Mouse (Mus musculus) liver, embryonic 14.5 days (tissue): ENCODE measurements around the gene Ugt1a2. TPM values are rescaled to one million over a fixed set of nuclear protein-coding genes. Genes with fewer than 3 reads are reported as not detected.
"Not testable (repeated sequence)": the region's sequence is repeated elsewhere in the genome, so short reads cannot be mapped to it uniquely, and the experiment has no call there.

ENCODE experiments used
- ATAC-seq: fragments of 200-750 bp; cut with Nextera tagmentation; 2 replicates; pipeline ENCODE4 v1.8.0; 2017; ENCODE audit warnings: moderate number of reproducible peaks, mild to moderate bottlenecking, moderate library complexity; ENCODE audit not compliant: insufficient read depth
- DNase-seq, 3 experiments: peaks; one replicate each; pipeline ENCODE4 v3.0.0-alpha.2; 2012 to 2013; ENCODE audit warnings: low read depth in 3 of 3, low spot score in 3 of 3
- H3K27ac ChIP-seq: fragments of 300-500 bp; sonication (generic); 2 replicates; pipeline ENCODE4 v1.5.1; 2014; ENCODE audit warnings: moderate library complexity, mild to moderate bottlenecking, control low read depth, inconsistent platforms
- H3K27me3 ChIP-seq: fragments of 300-500 bp; sonication (generic); 2 replicates; pipeline ENCODE4 v1.6.1; 2014; ENCODE audit warnings: mild to moderate bottlenecking, low read length, moderate library complexity; ENCODE audit not compliant: control insufficient read depth, insufficient read depth
- H3K36me3 ChIP-seq: fragments of 300-500 bp; sonication (generic); replicated peaks from 2 replicates; pipeline ENCODE4 v1.6.1; 2014; ENCODE audit warnings: low read depth; ENCODE audit not compliant: control insufficient read depth, insufficient read depth
- H3K4me1 ChIP-seq, 2 experiments: fragments of 200-500 bp in 1 of 2; fragments of 300-500 bp in 1 of 2; sonication (generic) in 1 of 2; replicated peaks; 2 replicates each; pipeline ENCODE4 v1.6.1; 2012 to 2014; ENCODE audit warnings: antibody characterized with exemption in 1 of 2, inconsistent platforms in 1 of 2, low read length in 1 of 2; ENCODE audit not compliant: control insufficient read depth in 2 of 2, insufficient read depth in 2 of 2
- H3K4me2 ChIP-seq: fragments of 300-500 bp; sonication (generic); 2 replicates; pipeline ENCODE4 v1.6.1; 2014; ENCODE audit warnings: low read depth, mild to moderate bottlenecking, control low read depth, moderate library complexity
- H3K4me3 ChIP-seq, 2 experiments: fragments of 200-500 bp in 1 of 2; fragments of 300-500 bp in 1 of 2; sonication (generic) in 1 of 2; 2 replicates each; pipeline ENCODE4 v1.5.1; 2012 to 2014; ENCODE audit warnings: low read depth in 2 of 2, low read length in 2 of 2, mild to moderate bottlenecking in 2 of 2, control low read depth in 1 of 2, inconsistent platforms in 1 of 2, moderate library complexity in 1 of 2; ENCODE audit not compliant: insufficient read depth in 1 of 2
- H3K9ac ChIP-seq: fragments of 300-500 bp; sonication (generic); replicated peaks from 2 replicates; pipeline ENCODE4 v1.6.1; 2014; ENCODE audit warnings: mild to moderate bottlenecking, control low read depth, moderate library complexity
- H3K9me3 ChIP-seq: fragments of 300-500 bp; sonication (generic); 2 replicates; pipeline ENCODE4 v1.6.1; 2016; ENCODE audit warnings: low read length, mixed read lengths; ENCODE audit not compliant: control insufficient read depth
- CTCF ChIP-seq: IDR thresholded peaks from 2 replicates; pipeline ENCODE4 v1.5.1; 2016; ENCODE audit warnings: antibody characterized with exemption, low read depth, control low read depth
- EP300 ChIP-seq: IDR thresholded peaks from 2 replicates; pipeline ENCODE4 v1.6.1; 2016; ENCODE audit warnings: antibody characterized with exemption, low read depth
- WGBS: fragments of 180-500 bp; shearing (Covaris S2); extraction: QIAGEN DNeasy Blood & Tissue Kit; methylation state at CpG from one replicate; pipeline ENCODE4 v1.1.7; 2014; ENCODE audit not compliant: insufficient replicate concordance; 5-methylcytosine and 5-hydroxymethylcytosine counted together
- polyA plus RNA-seq, 2 experiments: library from polyadenylated mRNA; depleted of rRNA in 1 of 2; stranded (reverse) in 1 of 2; unstranded in 1 of 2; fragments of >200 nt; fragmentation: Nextera tagmentation in 1 of 2; extraction: Ambion mirVana in 1 of 2; gene quantifications; 2 replicates each; pipeline versions ENCODE4 v1.2.1 to v1.2.3; 2012 to 2014

The Ugt1a2 gene
- polyA plus RNA-seq (2012; rRNA removed) = 0.02 and 0.03 TPM in 2 replicates
- polyA plus RNA-seq (2014; fragmentation: Nextera tagmentation; extraction: Ambion mirVana) = not detected in 2 replicates

GRCm38 (mm10) chr1:88200456-88200855 lies at the start of gene Ugt1a2:
Gene Ugt1a2 (plus strand): TSS chr1:88200601.
- no peaks in the 10 kb centered on the region; the same call in 1 of the 2 replicates for H3K36me3 ChIP-seq
- 60% methylated on average over 7 of the region's 7 CpGs for WGBS
- ATAC-seq (no peak), DNase-seq (no peak)
- H3K27me3 ChIP-seq = no peaks in the 10 kb centered on the region
- H3K9ac ChIP-seq = no peak within 1 kb of the TSS
- TF ChIP-seq EP300 (no peak), CTCF (no peak)
- no peak within 1 kb of the TSS for H3K4me3 ChIP-seq
- H3K9me3 ChIP-seq = no peaks in the 10 kb centered on the region
- H3K4me1 ChIP-seq = peaks cover 3 to 5% of the 10 kb centered on the region in 2 experiments; a peak in 2 of 4 replicates
- no peak within 1 kb of the TSS for H3K4me2 ChIP-seq
- H3K27ac ChIP-seq = no peak within 1 kb of the TSS

- DNase-seq = no peak
- H3K36me3 ChIP-seq = no peaks in the 10 kb centered on the region
- H3K9ac ChIP-seq = no peak overlapping the region
- no peak for ATAC-seq
- WGBS = 40% methylated on average over 2 of the region's 2 CpGs
- H3K4me3 ChIP-seq = no peak overlapping the region
- no peak overlapping the region for H3K27ac ChIP-seq
- H3K4me1 ChIP-seq = no peaks in the 10 kb centered on the region
- no peak for TF ChIP-seq CTCF
- TF ChIP-seq EP300 = no peak
- H3K9me3 ChIP-seq = no peaks in the 10 kb centered on the region
- H3K4me2 ChIP-seq = no peak overlapping the region
- H3K27me3 ChIP-seq = no peaks in the 10 kb centered on the region
These were observed 42.0 kb upstream of the Ugt1a2 start for GRCm38 (mm10) chr1:88158430-88158829.

GRCm38 (mm10) chr1:88165711-88166110 lies 34.7 kb upstream of the Ugt1a2 start, which contains the start of gene Ugt1a5:
Gene Ugt1a5 (plus strand): TSS chr1:88166012.
- 66% methylated on average over 5 of the region's 5 CpGs for WGBS
- DNase-seq (no peak), ATAC-seq (no peak)
- Histone ChIP-seq H3K9me3 (no peaks in the 10 kb centered on the region), H3K4me1 (no peaks in the 10 kb centered on the region), H3K27ac (no peak within 1 kb of the TSS), H3K9ac (no peak within 1 kb of the TSS), H3K36me3 (no peaks in the 10 kb centered on the region), H3K4me2 (no peak within 1 kb of the TSS), H3K4me3 (no peak within 1 kb of the TSS), H3K27me3 (no peaks in the 10 kb centered on the region)
- TF ChIP-seq CTCF (no peak), EP300 (no peak)

GRCm38 (mm10) chr1:88172190-88172589 lies 28.2 kb upstream of the Ugt1a2 start:
- DNase-seq, H3K4me2 ChIP-seq, H3K36me3 ChIP-seq, H3K9me3 ChIP-seq, H3K27me3 ChIP-seq, H3K27ac ChIP-seq, H3K9ac ChIP-seq, H3K4me1 ChIP-seq, ATAC-seq, H3K4me3 ChIP-seq: not testable (repeated sequence)
- 67% methylated on average over 5 of the region's 7 CpGs for WGBS

- peaks cover 4% of the 10 kb centered on the region for H3K9me3 ChIP-seq
- H3K27ac ChIP-seq = no peak overlapping the region
- no peak overlapping the region for H3K4me3 ChIP-seq
- no peak overlapping the region for H3K9ac ChIP-seq
- no peak overlapping the region for H3K4me2 ChIP-seq
- no peaks in the 10 kb centered on the region for H3K36me3 ChIP-seq
- ATAC-seq (no peak), DNase-seq (no peak)
- TF ChIP-seq CTCF (no peak), EP300 (no peak)
- H3K4me1 ChIP-seq = no peaks in the 10 kb centered on the region
- H3K27me3 ChIP-seq = no peaks in the 10 kb centered on the region
- 82% methylated on average over 1 of the region's 1 CpGs for WGBS
These were observed 20.7 kb upstream of the Ugt1a2 start for GRCm38 (mm10) chr1:88179657-88180056.
